Mouse (Mus musculus) cerebellum, adult 9-10 months (tissue): ENCODE results near the gene Neu1.
A peak's percentile ranks its signal among the peaks of the same experiment; 100 is the strongest.
"Not testable (repeated sequence)": the region's sequence is repeated elsewhere in the genome, so short reads cannot be mapped to it uniquely, and the experiment has no call there.

Source experiments
- DNase-seq: peaks from one replicate; pipeline ENCODE4 v3.0.0; 2022

Gene Neu1

GRCm38 (mm10) chr17:34931061-34931734 is at the start of gene Neu1:
TSS of gene Neu1 (plus strand) at chr17:34931253.
- DNase-seq, result peak; percentile 99

GRCm38 (mm10) chr17:34881683-34882310 is 49.3 kb upstream of the Neu1 start, which contains the start of gene Gm20547:
TSS of gene Gm20547 (minus strand) at chr17:34882042.
- DNase-seq, result no peak

- no peak for DNase-seq
These were observed 47.7 kb upstream of the Neu1 start for GRCm38 (mm10) chr17:34883332-34883731.

GRCm38 (mm10) chr17:34884704-34885103 is 46.3 kb upstream of the Neu1 start:
- DNase-seq, result no peak

GRCm38 (mm10) chr17:34885615-34886014 is 45.4 kb upstream of the Neu1 start:
- DNase-seq, result no peak

GRCm38 (mm10) chr17:34887942-34888341 is 43.1 kb upstream of the Neu1 start:
- no peak for DNase-seq

- DNase-seq, result no peak
These were observed 40.8 kb upstream of the Neu1 start for GRCm38 (mm10) chr17:34890074-34890743.

GRCm38 (mm10) chr17:34891377-34891776 is 39.7 kb upstream of the Neu1 start:
- DNase-seq, result no peak

- peak; percentile 62 for DNase-seq
These were observed 37.8 kb upstream of the Neu1 start for GRCm38 (mm10) chr17:34893072-34893824.

GRCm38 (mm10) chr17:34894074-34894597 is 36.9 kb upstream of the Neu1 start:
- peak; percentile 93 for DNase-seq

- DNase-seq, result peak; percentile 76
These were observed 36.1 kb upstream of the Neu1 start for GRCm38 (mm10) chr17:34894801-34895530.

GRCm38 (mm10) chr17:34895724-34896123 is 35.3 kb upstream of the Neu1 start:
- no peak for DNase-seq

- DNase-seq, result peak; percentile 53
These were observed 34.7 kb upstream of the Neu1 start for GRCm38 (mm10) chr17:34896366-34896765.

- peak; percentile 78 for DNase-seq
These were observed 33.5 kb upstream of the Neu1 start for GRCm38 (mm10) chr17:34897373-34898159.

GRCm38 (mm10) chr17:34898160-34898586 is 32.9 kb upstream of the Neu1 start, which contains the start of the genes C2 and Ehmt2:
TSS of gene C2 (minus strand) at chr17:34898265.
TSS of gene Ehmt2 (plus strand) at chr17:34898469.
- peak; percentile 80 for DNase-seq

GRCm38 (mm10) chr17:34898706-34899052 is 32.4 kb upstream of the Neu1 start:
- DNase-seq, result no peak

- peak; percentile 63 for DNase-seq
These were observed 31.8 kb upstream of the Neu1 start for GRCm38 (mm10) chr17:34899053-34899889.

GRCm38 (mm10) chr17:34899890-34900243 is 31.2 kb upstream of the Neu1 start:
- no peak for DNase-seq

GRCm38 (mm10) chr17:34900826-34901225 is 30.2 kb upstream of the Neu1 start:
- DNase-seq, result not testable (repeated sequence)

GRCm38 (mm10) chr17:34901948-34902347 is 29.1 kb upstream of the Neu1 start:
- DNase-seq, result not testable (repeated sequence)
